Mouse (Mus musculus) liver, embryonic 11.5 days (tissue): ENCODE results near the gene Trp53. TPM values are rescaled to one million over a fixed set of nuclear protein-coding genes. Genes with fewer than 3 reads are reported as not detected.
A peak's percentile ranks its signal among the peaks of the same experiment; 100 is the strongest.

Source experiments
- ATAC-seq: fragments of 200-750 bp; cut with Nextera tagmentation; replicated peaks from 2 replicates; pipeline ENCODE4 v1.8.0; 2017; ENCODE audit warnings: moderate number of reproducible peaks, mild to moderate bottlenecking, moderate TSS enrichment, moderate library complexity; ENCODE audit not compliant: low FRiP score
- DNase-seq: peaks from one replicate; pipeline ENCODE4 v3.0.0-alpha.2; 2017; ENCODE audit warnings: low spot score
- H3K27ac ChIP-seq: fragments of 300-500 bp; sonication (generic); 2 replicates; pipeline ENCODE4 v1.5.1; 2014; ENCODE audit warnings: mild to moderate bottlenecking, low read depth, low read length, control low read depth
- H3K27me3 ChIP-seq: fragments of 300-500 bp; sonication (generic); replicated peaks from 2 replicates; pipeline ENCODE4 v1.6.1; 2014; ENCODE audit warnings: low read length, mixed read lengths; ENCODE audit not compliant: control insufficient read depth, insufficient read depth
- H3K36me3 ChIP-seq: fragments of 300-500 bp; sonication (generic); 2 replicates; pipeline ENCODE4 v1.6.1; 2014; ENCODE audit warnings: mild to moderate bottlenecking, low read length, moderate library complexity, mixed read lengths; ENCODE audit not compliant: control insufficient read depth, insufficient read depth
- H3K4me1 ChIP-seq: fragments of 300-500 bp; sonication (generic); replicated peaks from 2 replicates; pipeline ENCODE4 v1.6.1; 2014; ENCODE audit warnings: low read length, mixed read lengths; ENCODE audit not compliant: control insufficient read depth, insufficient read depth
- H3K4me2 ChIP-seq: fragments of 300-500 bp; sonication (generic); 2 replicates; pipeline ENCODE4 v1.6.1; 2014; ENCODE audit warnings: mild to moderate bottlenecking, control low read depth, moderate library complexity
- H3K4me3 ChIP-seq: fragments of 300-500 bp; sonication (generic); 2 replicates; pipeline ENCODE4 v1.5.1; 2014; ENCODE audit warnings: low read depth, low read length, control low read depth
- H3K9ac ChIP-seq: fragments of 300-500 bp; sonication (generic); 2 replicates; pipeline ENCODE4 v1.6.1; 2014; ENCODE audit warnings: low read depth, low read length, control low read depth
- H3K9me3 ChIP-seq: fragments of 300-500 bp; sonication (generic); 2 replicates; pipeline ENCODE4 v1.6.1; 2016; ENCODE audit warnings: low read length, inconsistent platforms, mixed read lengths; ENCODE audit not compliant: control insufficient read depth
- WGBS: fragments of 180-500 bp; shearing (Covaris S2); extraction: QIAGEN DNeasy Blood & Tissue Kit; methylation state at CpG from one replicate; pipeline ENCODE4 v1.1.7; 2014; 5-methylcytosine and 5-hydroxymethylcytosine counted together
- microRNA counts: library from miRNA; unstranded; fragments of <30 nt; microRNA quantifications from one replicate; lab custom pipeline; 2015
- microRNA-seq: library from miRNA; unstranded; fragments of <30 nt; microRNA quantifications from one replicate; pipeline ENCODE4, GENCODE M21; 2017; ENCODE audit warnings: borderline number of aligned reads
- polyA plus RNA-seq: library from polyadenylated mRNA; unstranded; fragments of >200 nt; fragmentation: Nextera tagmentation; extraction: Ambion mirVana; gene quantifications from 2 replicates; pipeline ENCODE4 v1.2.1, GENCODE M21; 2014

Gene Trp53
- polyA plus RNA-seq, 1 experiment from 2014 or later: 196 TPM

DNA sequence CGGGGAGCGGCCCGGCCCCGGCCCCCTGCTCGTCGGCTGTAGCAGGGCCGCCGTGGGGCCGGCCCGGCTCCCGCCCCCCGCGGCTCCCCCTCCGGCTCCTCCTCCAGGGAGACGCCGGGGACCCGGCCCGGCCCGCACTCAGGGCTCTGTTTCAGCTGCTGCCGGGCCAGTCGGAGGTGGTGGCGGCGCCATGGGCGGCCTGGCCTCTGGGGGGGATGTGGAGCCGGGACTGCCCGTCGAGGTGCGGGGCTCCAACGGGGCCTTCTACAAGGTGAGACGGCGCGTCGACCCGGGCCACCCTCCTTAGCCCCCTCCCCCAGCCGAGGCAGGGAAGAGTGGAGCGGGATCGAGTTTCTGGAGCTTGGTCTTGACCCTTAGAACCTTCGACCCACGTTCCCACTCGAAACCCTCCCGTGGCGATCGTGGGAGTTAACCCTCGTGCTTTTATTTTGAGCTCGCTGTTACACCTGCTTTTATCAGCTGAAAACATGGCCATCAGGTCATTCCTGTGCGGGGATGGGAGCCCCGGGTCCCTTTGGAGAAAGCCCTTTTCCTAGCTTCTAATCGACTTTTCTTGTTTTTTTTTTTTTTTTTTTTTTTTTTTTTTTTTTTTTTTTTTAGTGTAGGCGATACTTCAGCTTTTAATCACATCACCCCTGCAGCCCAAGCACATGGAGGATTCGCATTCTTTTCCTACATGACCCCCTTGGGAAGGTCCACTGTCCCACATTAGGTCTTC lies 53.1 kb downstream of the Trp53 start:
- Histone ChIP-seq H3K9ac (peak overlapping the region; percentile 82), H3K9me3 (no peaks in the 10 kb centered on the region), H3K27me3 (no peaks in the 10 kb centered on the region), H3K4me1 (peaks cover 15% of the 10 kb centered on the region), H3K4me2 (peak overlapping the region; percentile 83), H3K4me3 (peak overlapping the region; percentile 79), H3K36me3 (no peaks in the 10 kb centered on the region), H3K27ac (peak overlapping the region; percentile 97)
- under 1% methylated on average over 47 of the region's 50 CpGs for WGBS
- DNase-seq (no peak), ATAC-seq (peak; percentile 70)

DNA sequence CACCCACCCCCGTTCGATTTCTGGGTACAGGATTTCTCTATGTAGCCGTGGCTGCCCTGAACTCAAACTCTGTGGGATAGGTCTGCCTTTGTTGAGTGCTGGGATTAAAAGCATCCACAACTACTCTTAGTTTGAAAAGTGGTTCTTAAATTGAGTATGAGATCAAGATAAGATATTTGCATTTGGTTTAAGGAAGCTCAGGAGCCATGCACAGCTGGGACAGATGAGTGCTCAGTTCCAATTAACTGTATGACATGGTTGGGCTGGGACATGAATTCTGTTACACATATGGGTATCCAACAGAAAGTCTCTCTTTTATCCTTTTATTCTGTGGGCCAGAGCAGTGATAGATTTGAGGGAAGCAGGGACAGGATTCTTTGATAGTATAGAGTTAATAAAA lies 55.3 kb downstream of the Trp53 start:
- peaks cover 6% of the 10 kb centered on the region for H3K36me3 ChIP-seq
- no peak overlapping the region for H3K9ac ChIP-seq
- no peak for ATAC-seq
- no peak overlapping the region for H3K27ac ChIP-seq
- no peak overlapping the region for H3K4me2 ChIP-seq
- no peaks in the 10 kb centered on the region for H3K27me3 ChIP-seq
- no peak overlapping the region for H3K4me3 ChIP-seq
- H3K4me1 ChIP-seq: peaks cover 15% of the 10 kb centered on the region
- DNase-seq: no peak
- H3K9me3 ChIP-seq: no peaks in the 10 kb centered on the region
- 86% methylated on average over 3 of the region's 3 CpGs for WGBS

MicroRNA genes within 50 kb of the gene (microRNA counts, 519-probe panel; counts per million panel counts)
- 3,073 counts per million, percentile 12 among the panel's probes with 10 or more counts for microRNA mmu-miR-467f (lab: Ali Mortazavi, UCI)

Small RNA genes lying within 50 kb of the gene (microRNA-seq; reads per million reads assigned to microRNA genes)
- gene Mir467f: not detected

Other genes with a start within 250 kb of the Trp53 start
- 4.3 and 5.4 TPM in 2 replicates for gene Rnf227, start 239.9 kb upstream of the Trp53 start, polyA plus RNA-seq
- gene Chd3, start 211.0 kb upstream of the Trp53 start, polyA plus RNA-seq: 13.8 and 17.1 TPM in 2 replicates
- gene Naa38, start 184.9 kb upstream of the Trp53 start, polyA plus RNA-seq: 151 and 178 TPM in 2 replicates
- gene Cyb5d1, start 184.7 kb upstream of the Trp53 start, polyA plus RNA-seq: 19.7 and 19.9 TPM in 2 replicates
- 20.4 and 26.2 TPM in 2 replicates for gene Tmem88, start 182.1 kb upstream of the Trp53 start, polyA plus RNA-seq
- 15.4 and 17.4 TPM in 2 replicates for gene Kdm6b, start 166.7 kb upstream of the Trp53 start, polyA plus RNA-seq
- 0.14 and 0.52 TPM in 2 replicates for gene Dnah2, start 31.2 kb upstream of the Trp53 start, polyA plus RNA-seq
- gene Efnb3, start 20.2 kb upstream of the Trp53 start, polyA plus RNA-seq: 1.8 and 2.4 TPM in 2 replicates
- 33.7 and 39.3 TPM in 2 replicates for gene Wrap53, start 104 bp upstream of the Trp53 start, polyA plus RNA-seq
- gene Atp1b2, start 25.6 kb downstream of the Trp53 start, polyA plus RNA-seq: 76.2 and 79.5 TPM in 2 replicates
- 42.9 and 43.8 TPM in 2 replicates for gene Shbg, start 37.5 kb downstream of the Trp53 start, polyA plus RNA-seq
- 16.7 and 18.0 TPM in 2 replicates for gene Sat2, start 41.7 kb downstream of the Trp53 start, polyA plus RNA-seq
- gene Fxr2, start 52.6 kb downstream of the Trp53 start, polyA plus RNA-seq: 22.8 and 26.2 TPM in 2 replicates
- gene Sox15, start 75.0 kb downstream of the Trp53 start, polyA plus RNA-seq: not detected in 2 replicates
- 20.7 and 24.0 TPM in 2 replicates for gene Mpdu1, start 82.3 kb downstream of the Trp53 start, polyA plus RNA-seq
- gene Cd68, start 85.8 kb downstream of the Trp53 start, polyA plus RNA-seq: 21.0 and 22.0 TPM in 2 replicates
- 755 and 757 TPM in 2 replicates for gene Eif4a1, start 92.1 kb downstream of the Trp53 start, polyA plus RNA-seq
- 75.4 and 79.1 TPM in 2 replicates for gene Senp3, start 101.7 kb downstream of the Trp53 start, polyA plus RNA-seq
- 0.37 TPM in 1 of 2 replicates, not detected in the other for gene Tnfsf13, start 105.4 kb downstream of the Trp53 start, polyA plus RNA-seq
- 4.5 and 6.0 TPM in 2 replicates for gene Tnfsf12, start 115.5 kb downstream of the Trp53 start, polyA plus RNA-seq
- 1.7 and 2.6 TPM in 2 replicates for gene Tnfsfm13, start 115.7 kb downstream of the Trp53 start, polyA plus RNA-seq
- gene Polr2a, start 178.3 kb downstream of the Trp53 start, polyA plus RNA-seq: 46.1 and 48.9 TPM in 2 replicates
- not detected in 2 replicates for gene Slc35g3, start 181.6 kb downstream of the Trp53 start, polyA plus RNA-seq
- gene Zbtb4, start 185.6 kb downstream of the Trp53 start, polyA plus RNA-seq: 0.90 and 1.0 TPM in 2 replicates
- 1.3 and 1.4 TPM in 2 replicates for gene Chrnb1, start 215.6 kb downstream of the Trp53 start, polyA plus RNA-seq
- 1.2 TPM in 2 replicates for gene Fgf11, start 221.5 kb downstream of the Trp53 start, polyA plus RNA-seq
- gene Tmem102, start 225.3 kb downstream of the Trp53 start, polyA plus RNA-seq: 0.96 and 1.2 TPM in 2 replicates
- not detected in 2 replicates for gene Gm39566, start 234.9 kb downstream of the Trp53 start, polyA plus RNA-seq
- gene Spem2, start 238.1 kb downstream of the Trp53 start, polyA plus RNA-seq: not detected in 2 replicates
- not detected in 2 replicates for gene Spem1, start 241.8 kb downstream of the Trp53 start, polyA plus RNA-seq